Mouse (Mus musculus) embryonic facial prominence, embryonic 13.5 days (tissue): ENCODE measurements around the gene Pde6d. TPM values are rescaled to one million over a fixed set of nuclear protein-coding genes. Genes with fewer than 3 reads are reported as not detected.

Experiments
- ATAC-seq: fragments of 200-750 bp; cut with Nextera tagmentation; 2 replicates; pipeline ENCODE4 v1.8.0; 2017; ENCODE audit warnings: low read depth; ENCODE audit not compliant: insufficient number of reproducible peaks, insufficient read depth, low FRiP score, low TSS enrichment
- H3K27ac ChIP-seq: fragments of 300-500 bp; sonication (generic); 2 replicates; pipeline ENCODE4 v1.5.1; 2015; ENCODE audit warnings: moderate library complexity, mild to moderate bottlenecking, inconsistent platforms
- H3K27me3 ChIP-seq: fragments of 300-500 bp; sonication (generic); 2 replicates; pipeline ENCODE4 v1.6.1; 2015; ENCODE audit warnings: mild to moderate bottlenecking, inconsistent platforms
- H3K36me3 ChIP-seq: fragments of 300-500 bp; sonication (generic); 2 replicates; pipeline ENCODE4 v1.6.1; 2015; ENCODE audit warnings: mild to moderate bottlenecking, inconsistent platforms
- H3K4me1 ChIP-seq: fragments of 300-500 bp; sonication (generic); 2 replicates; pipeline ENCODE4 v1.6.1; 2015; ENCODE audit warnings: inconsistent platforms
- H3K4me2 ChIP-seq: fragments of 300-500 bp; sonication (generic); 2 replicates; pipeline ENCODE4 v1.6.1; 2015; ENCODE audit warnings: moderate library complexity, mild to moderate bottlenecking, inconsistent platforms
- H3K4me3 ChIP-seq: fragments of 300-500 bp; sonication (generic); 2 replicates; pipeline ENCODE4 v1.5.1; 2015; ENCODE audit warnings: mild to moderate bottlenecking, inconsistent platforms
- H3K9ac ChIP-seq: fragments of 300-500 bp; sonication (generic); 2 replicates; pipeline ENCODE4 v1.6.1; 2015; ENCODE audit warnings: mild to moderate bottlenecking, inconsistent platforms
- H3K9me3 ChIP-seq: fragments of 300-500 bp; sonication (generic); 2 replicates; pipeline ENCODE4 v1.6.1; 2016; ENCODE audit warnings: inconsistent platforms
- WGBS: fragments of 180-500 bp; shearing (Covaris S2); methylation state at CpG from one replicate; pipeline ENCODE4 v1.1.7; 2015; ENCODE audit warnings: mixed read lengths; 5-methylcytosine and 5-hydroxymethylcytosine counted together
- polyA plus RNA-seq: library from polyadenylated mRNA; unstranded; fragments of >200 nt; fragmentation: Nextera tagmentation; extraction: Ambion mirVana; gene quantifications from 2 replicates; pipeline ENCODE4 v1.2.1, GENCODE M21; 2015

Gene Pde6d
- polyA plus RNA-seq, 1 experiment from 2014 or later = 78.5 TPM

- Histone ChIP-seq H3K27ac (peak overlapping the region; percentile 65), H3K9me3 (no peaks in the 10 kb centered on the region), H3K9ac (peak overlapping the region; percentile 45; the same call in 1 of the 2 replicates), H3K4me1 (peaks cover 28% of the 10 kb centered on the region), H3K36me3 (peaks cover 38% of the 10 kb centered on the region), H3K27me3 (no peaks in the 10 kb centered on the region), H3K4me2 (peak overlapping the region; percentile 40), H3K4me3 (peak overlapping the region; percentile 12; the same call in 1 of the 2 replicates)
- WGBS = 3% methylated on average over 13 of the region's 13 CpGs
- peak; percentile 17; the same call in 1 of the 2 replicates for ATAC-seq
These were observed 50.7 kb downstream of the Pde6d start for GRCm38 (mm10) chr1:86531547-86532321.

- H3K4me3 ChIP-seq = peak overlapping the region; percentile 12; the same call in 1 of the 2 replicates
These were observed 51.4 kb downstream of the Pde6d start for GRCm38 (mm10) chr1:86530871-86531546.

GRCm38 (mm10) chr1:86529590-86529989, 52.8 kb downstream of the Pde6d start:
- peak overlapping the region; percentile 98 for H3K4me3 ChIP-seq
- H3K27me3 ChIP-seq = no peaks in the 10 kb centered on the region
- H3K9ac ChIP-seq = peak overlapping the region; percentile 100
- peak overlapping the region; percentile 100; the same call in 1 of the 2 replicates for H3K27ac ChIP-seq
- WGBS = 20% methylated on average over 4 of the region's 4 CpGs
- no peaks in the 10 kb centered on the region for H3K9me3 ChIP-seq
- peak overlapping the region; percentile 92 for H3K4me2 ChIP-seq
- H3K4me1 ChIP-seq = peaks cover 31% of the 10 kb centered on the region
- H3K36me3 ChIP-seq = peaks cover 35% of the 10 kb centered on the region
- ATAC-seq = no peak

More at GRCm38 (mm10) chr1:86530871-86531546, 51.4 kb downstream of the Pde6d start:
- Histone ChIP-seq H3K9ac (peak overlapping the region; percentile 58; the same call in 1 of the 2 replicates), H3K9me3 (no peaks in the 10 kb centered on the region), H3K4me2 (peak overlapping the region; percentile 40), H3K27me3 (no peaks in the 10 kb centered on the region), H3K27ac (peak overlapping the region; percentile 65), H3K4me1 (peaks cover 28% of the 10 kb centered on the region), H3K36me3 (peaks cover 38% of the 10 kb centered on the region)
- no peak for ATAC-seq
- 15% methylated on average over 4 of the region's 4 CpGs for WGBS

GRCm38 (mm10) chr1:86528571-86529180, 53.8 kb downstream of the Pde6d start:
- H3K9ac ChIP-seq = peak overlapping the region; percentile 100
- H3K4me1 ChIP-seq = peaks cover 40% of the 10 kb centered on the region
- ATAC-seq = no peak
- no peaks in the 10 kb centered on the region for H3K27me3 ChIP-seq
- under 1% methylated on average over 15 of the region's 15 CpGs for WGBS
- H3K4me2 ChIP-seq = peak overlapping the region; percentile 92
- peak overlapping the region; percentile 98 for H3K4me3 ChIP-seq
- peaks cover 32% of the 10 kb centered on the region for H3K36me3 ChIP-seq
- H3K9me3 ChIP-seq = no peaks in the 10 kb centered on the region
- H3K27ac ChIP-seq = peak overlapping the region; percentile 100

- no peak for ATAC-seq
- Histone ChIP-seq H3K4me1 (peaks cover 47% of the 10 kb centered on the region), H3K9me3 (no peaks in the 10 kb centered on the region)
These were observed 54.6 kb downstream of the Pde6d start for GRCm38 (mm10) chr1:86527599-86528486.

GRCm38 (mm10) chr1:86526789-86527598, 55.4 kb downstream of the Pde6d start:
- H3K9me3 ChIP-seq = no peaks in the 10 kb centered on the region
- peaks cover 26% of the 10 kb centered on the region for H3K36me3 ChIP-seq
- peak overlapping the region; percentile 98 for H3K4me3 ChIP-seq
- peak overlapping the region; percentile 100 for H3K27ac ChIP-seq
- peak overlapping the region; percentile 100 for H3K9ac ChIP-seq
- H3K27me3 ChIP-seq = no peaks in the 10 kb centered on the region
- peak overlapping the region; percentile 92 for H3K4me2 ChIP-seq
- no peak; the same call in 1 of the 2 replicates for ATAC-seq
- peaks cover 52% of the 10 kb centered on the region for H3K4me1 ChIP-seq
- under 1% methylated on average over 103 of the region's 111 CpGs for WGBS

More at GRCm38 (mm10) chr1:86527599-86528486, 54.6 kb downstream of the Pde6d start:
- peaks cover 26% of the 10 kb centered on the region for H3K36me3 ChIP-seq
- peak overlapping the region; percentile 100 for H3K9ac ChIP-seq
- H3K4me2 ChIP-seq = peak overlapping the region; percentile 92
- no peaks in the 10 kb centered on the region for H3K27me3 ChIP-seq
- peak overlapping the region; percentile 100 for H3K27ac ChIP-seq
- H3K4me3 ChIP-seq = peak overlapping the region; percentile 98
- under 1% methylated on average over 89 of the region's 89 CpGs for WGBS

GRCm38 (mm10) chr1:86526116-86526788, 56.2 kb downstream of the Pde6d start, which contains the start of gene Ptma:
Gene Ptma, plus strand, starts transcription at chr1:86526726.
- ATAC-seq = peak; percentile 95
- Histone ChIP-seq H3K9me3 (no peaks in the 10 kb centered on the region), H3K36me3 (peaks cover 26% of the 10 kb centered on the region), H3K4me1 (peaks cover 47% of the 10 kb centered on the region), H3K27me3 (no peaks in the 10 kb centered on the region), H3K27ac (peak within 1 kb of the TSS; percentile 100), H3K9ac (peak within 1 kb of the TSS; percentile 100), H3K4me2 (peak within 1 kb of the TSS; percentile 92), H3K4me3 (peak within 1 kb of the TSS; percentile 98)
- under 1% methylated on average over 59 of the region's 63 CpGs for WGBS

- Histone ChIP-seq H3K27ac (peak overlapping the region; percentile 100), H3K27me3 (no peaks in the 10 kb centered on the region), H3K9ac (peak overlapping the region; percentile 95), H3K4me2 (peak overlapping the region; percentile 91), H3K36me3 (peaks cover 19% of the 10 kb centered on the region), H3K4me1 (peaks cover 40% of the 10 kb centered on the region), H3K4me3 (peak overlapping the region; percentile 98), H3K9me3 (no peaks in the 10 kb centered on the region)
- no peak for ATAC-seq
- WGBS = under 1% methylated on average over 44 of the region's 44 CpGs
These were observed 56.8 kb downstream of the Pde6d start for GRCm38 (mm10) chr1:86525499-86526115.

GRCm38 (mm10) chr1:86524619-86525498, 57.6 kb downstream of the Pde6d start:
- Histone ChIP-seq H3K27me3 (no peaks in the 10 kb centered on the region), H3K9ac (peak overlapping the region; percentile 95), H3K27ac (peak overlapping the region; percentile 100), H3K9me3 (no peaks in the 10 kb centered on the region), H3K4me1 (peaks cover 39% of the 10 kb centered on the region), H3K4me2 (peak overlapping the region; percentile 91), H3K36me3 (peaks cover 18% of the 10 kb centered on the region), H3K4me3 (peak overlapping the region; percentile 98)
- ATAC-seq = peak; percentile 73
- WGBS = 1% methylated on average over 52 of the region's 53 CpGs
